Mouse (Mus musculus) hematopoietic multipotent progenitor cell, adult 10-12 weeks (in vitro differentiated cells): ENCODE results near the gene Fkbp6. TPM values are rescaled to one million over a fixed set of nuclear protein-coding genes. Genes with fewer than 3 reads are reported as not detected.

Experiments used
- polyA plus RNA-seq: library from polyadenylated mRNA; stranded (reverse); fragments of >175 nt; gene quantifications from 2 replicates; pipeline ENCODE4 v1.2.3, GENCODE M21; 2012; ENCODE audit warnings: low replicate concordance

The Fkbp6 gene
- not detected in 2 replicates for polyA plus RNA-seq

DNA sequence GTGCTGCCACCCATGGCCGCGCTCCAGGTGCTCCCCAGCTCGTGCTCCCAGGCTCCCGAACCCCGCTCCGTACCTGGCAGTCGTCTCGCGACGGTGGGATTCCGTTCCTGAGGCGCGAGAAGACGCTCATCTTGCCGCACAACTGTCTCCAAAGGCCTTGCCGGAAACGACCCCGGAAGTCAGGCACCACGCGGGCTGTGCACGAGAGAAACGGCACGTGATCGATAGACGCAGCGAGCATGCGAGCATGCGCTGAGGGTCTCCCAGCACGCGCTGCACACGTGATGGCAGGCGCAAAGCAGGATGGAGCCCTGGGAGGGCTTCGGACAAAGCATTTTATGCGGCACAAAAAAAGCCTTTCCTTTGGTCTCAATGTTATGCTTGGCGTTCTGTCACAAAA is at the start of gene Fkbp6:
Gene Fkbp6, minus strand, starts transcription at position 183 of the 400 bp plus-strand sequence.

GRCm38 (mm10) chr5:135394004-135394823 is 44.4 kb upstream of the Fkbp6 start, which contains the start of gene Pom121:
Gene Pom121, minus strand, starts transcription at chr5:135394546.

GRCm38 (mm10) chr5:135369787-135370654 is 20.2 kb upstream of the Fkbp6 start, which contains the start of gene Nsun5:
Gene Nsun5, plus strand, starts transcription at chr5:135369953.

GRCm38 (mm10) chr5:135352995-135353394 is 3.2 kb upstream of the Fkbp6 start, which contains the start of gene Trim50:
Gene Trim50, plus strand, starts transcription at chr5:135353295.

GRCm38 (mm10) chr5:135251079-135251454 is 98.8 kb downstream of the Fkbp6 start, which contains the start of gene Fzd9:
Gene Fzd9, minus strand, starts transcription at chr5:135251230.

Other genes with a start within 250 kb of the Fkbp6 start
- 12.4 and 13.0 TPM in 2 replicates for gene Tbl2, start 200.4 kb downstream of the Fkbp6 start, polyA plus RNA-seq
- gene Bcl7b, start 181.8 kb downstream of the Fkbp6 start, polyA plus RNA-seq: 75.1 and 83.6 TPM in 2 replicates
- 29.3 and 48.8 TPM in 2 replicates for gene Baz1b, start 162.8 kb downstream of the Fkbp6 start, polyA plus RNA-seq
- 0.45 and 0.48 TPM in 2 replicates for gene Fzd9, start 98.8 kb downstream of the Fkbp6 start, polyA plus RNA-seq
- not detected in 2 replicates for gene Trim50, start 3.3 kb upstream of the Fkbp6 start, polyA plus RNA-seq
- gene Nsun5, start 19.9 kb upstream of the Fkbp6 start, polyA plus RNA-seq: 13.6 and 17.8 TPM in 2 replicates
- gene Pom121, start 44.5 kb upstream of the Fkbp6 start, polyA plus RNA-seq: 84.1 and 88.5 TPM in 2 replicates
- 13.1 and 16.0 TPM in 2 replicates for gene Hip1, start 195.1 kb upstream of the Fkbp6 start, polyA plus RNA-seq
- not detected in 2 replicates for gene Ccl26, start 213.5 kb upstream of the Fkbp6 start, polyA plus RNA-seq
- gene Ccl24, start 223.0 kb upstream of the Fkbp6 start, polyA plus RNA-seq: 3.7 and 4.3 TPM in 2 replicates